Mouse (Mus musculus) ovary, postnatal 10 days (tissue): ENCODE results near the gene Npff.

ENCODE experiments used
- DNase-seq: peaks from one replicate; pipeline ENCODE4 v3.0.0; 2022; ENCODE audit warnings: low spot score

The Npff gene

DNA sequence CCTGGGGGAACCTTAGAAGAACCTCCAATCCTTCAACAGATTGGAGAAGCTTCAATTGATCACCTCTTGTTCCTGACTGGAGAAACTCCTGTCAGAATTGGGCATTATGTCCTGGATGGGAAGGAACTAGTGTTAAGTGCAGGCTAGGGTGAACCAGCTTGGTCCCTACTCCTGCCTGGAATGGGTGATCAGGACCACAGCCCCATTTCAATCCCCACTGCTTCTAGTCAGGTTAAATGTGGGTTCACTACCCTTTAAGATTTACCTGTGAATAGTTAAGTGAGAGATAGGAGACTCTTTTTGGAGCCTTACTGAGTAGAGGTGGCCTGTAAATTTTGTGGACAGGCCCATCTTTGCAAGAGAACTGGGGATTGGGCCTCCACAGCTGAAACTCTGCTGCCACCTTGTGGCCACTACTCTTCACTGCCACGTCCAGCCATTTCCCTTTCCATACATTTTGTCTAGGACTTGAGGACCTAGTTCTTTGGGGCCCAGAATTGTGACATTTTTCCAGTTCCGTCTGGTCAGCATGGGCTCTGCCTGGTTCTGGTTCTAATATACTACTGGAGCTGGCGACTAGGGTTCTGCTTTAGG, at the start of gene Npff:
TSS of gene Npff (minus strand) at position 51 of the 594 bp plus-strand sequence.
- no peak for DNase-seq

DNA sequence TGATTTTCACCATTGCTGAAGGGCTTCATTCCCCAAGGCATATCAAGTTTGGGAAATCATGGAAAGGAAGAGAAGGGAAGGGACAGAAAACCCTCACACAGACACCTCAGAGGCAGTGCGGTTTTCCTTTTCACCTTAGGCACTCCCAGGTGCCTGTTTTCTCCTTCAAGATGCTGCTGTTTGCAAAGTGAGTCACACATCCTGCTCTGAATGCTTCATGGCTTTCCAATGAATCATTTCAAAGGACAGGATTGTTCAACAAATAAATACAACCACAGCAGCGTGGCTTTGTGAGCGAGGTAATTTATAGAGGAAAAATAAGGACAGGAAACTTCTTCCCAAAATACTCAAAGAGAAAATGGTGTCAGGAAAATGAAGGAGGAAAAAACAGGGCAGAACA, 47.3 kb upstream of the Npff start:
- no peak for DNase-seq

DNA sequence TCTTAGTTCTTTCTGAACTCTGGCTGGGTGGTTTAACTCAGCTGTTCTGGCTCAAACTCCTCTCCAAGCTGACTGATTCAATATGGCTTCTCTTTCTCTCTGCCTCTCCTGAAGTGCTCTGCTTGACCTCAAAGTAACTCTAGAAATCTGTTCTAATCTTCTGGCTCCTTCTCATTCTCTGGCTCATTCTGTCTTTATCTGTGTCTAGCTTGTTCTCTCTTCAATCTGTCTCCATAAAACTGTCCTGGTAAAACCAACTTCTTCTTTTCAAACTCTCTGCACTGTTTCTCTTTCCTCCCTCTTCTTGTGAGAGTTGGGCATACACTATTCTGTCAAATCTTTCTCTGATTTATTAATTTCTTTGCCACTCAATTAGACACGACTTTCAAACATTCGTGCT, 43.1 kb upstream of the Npff start:
- no peak for DNase-seq

DNA sequence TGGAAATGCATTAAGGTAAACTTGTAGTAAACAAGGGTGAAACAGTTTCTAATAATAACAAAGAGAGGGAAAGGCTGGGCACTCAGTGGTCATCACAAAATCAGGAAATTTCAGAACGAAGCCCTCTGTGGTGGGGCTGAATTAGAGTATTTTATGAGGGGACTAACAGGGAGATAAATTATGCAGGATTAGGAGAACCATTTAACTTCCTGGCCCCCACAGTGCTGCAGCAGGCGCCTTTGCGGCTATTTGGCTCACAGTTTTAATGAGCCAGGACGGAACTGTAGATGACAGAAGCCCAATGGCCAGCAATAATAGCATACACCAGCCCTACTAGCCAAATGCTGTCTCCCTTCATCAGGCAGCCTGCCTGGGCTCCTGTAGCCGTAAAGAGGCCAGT, 38.9 kb upstream of the Npff start:
- DNase-seq: no peak

DNA sequence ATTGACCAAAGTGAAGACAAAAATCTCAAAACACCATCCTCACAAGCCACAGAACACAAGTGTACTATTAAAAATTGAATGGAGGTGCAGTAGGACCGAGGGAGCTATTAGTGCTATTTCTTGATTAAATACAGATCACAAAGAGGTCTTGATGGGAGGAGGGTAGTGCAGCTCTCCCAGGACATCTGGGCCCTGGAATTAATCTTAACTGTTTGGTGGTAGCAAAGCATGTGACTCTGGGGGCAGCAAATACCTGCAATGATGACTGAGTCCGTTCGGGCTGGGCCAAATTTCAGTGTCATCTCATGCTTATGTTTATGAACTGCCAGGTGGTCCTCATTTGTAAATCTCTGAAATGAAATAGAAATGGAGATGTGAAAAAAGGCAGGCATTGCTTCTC, 38.3 kb upstream of the Npff start:
- DNase-seq: no peak

DNA sequence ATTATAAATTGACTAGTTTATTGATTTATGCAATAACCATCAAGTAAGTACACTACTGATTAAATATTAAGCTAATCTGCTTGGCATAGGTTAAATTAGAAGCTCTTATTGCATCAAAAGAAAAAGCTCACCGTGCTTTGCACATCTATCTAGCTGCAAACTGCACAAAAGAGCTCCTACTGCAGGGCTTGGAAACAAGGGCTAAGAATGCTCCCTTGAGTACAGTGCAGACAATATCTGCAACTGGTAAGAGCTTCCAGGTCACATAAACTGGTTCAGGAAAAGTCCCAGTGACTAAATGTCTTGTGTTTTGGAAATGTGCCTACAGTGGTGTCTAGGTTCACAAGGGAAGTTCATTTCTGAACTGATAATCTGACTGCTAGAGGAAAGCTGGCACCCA, 37.7 kb upstream of the Npff start:
- DNase-seq: no peak

DNA sequence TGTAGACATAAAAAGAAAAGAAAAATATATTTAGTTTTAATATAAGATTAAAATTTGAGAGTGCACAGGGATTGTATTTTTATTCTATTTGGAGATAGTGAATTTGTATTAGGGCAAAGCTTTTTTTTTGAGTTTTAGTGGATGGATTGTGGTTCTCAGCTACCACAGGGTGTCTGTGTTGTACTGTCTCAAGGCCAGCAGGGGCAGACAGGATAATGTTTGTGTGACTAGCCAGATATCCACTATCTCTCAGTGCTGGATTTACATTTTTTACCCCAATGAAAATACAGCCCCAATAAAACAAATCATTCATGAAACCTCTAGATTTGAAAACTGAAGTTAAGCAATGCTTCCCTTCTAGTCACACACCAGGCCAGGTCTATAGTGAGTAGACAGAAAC, 32.8 kb upstream of the Npff start:
- no peak for DNase-seq

DNA sequence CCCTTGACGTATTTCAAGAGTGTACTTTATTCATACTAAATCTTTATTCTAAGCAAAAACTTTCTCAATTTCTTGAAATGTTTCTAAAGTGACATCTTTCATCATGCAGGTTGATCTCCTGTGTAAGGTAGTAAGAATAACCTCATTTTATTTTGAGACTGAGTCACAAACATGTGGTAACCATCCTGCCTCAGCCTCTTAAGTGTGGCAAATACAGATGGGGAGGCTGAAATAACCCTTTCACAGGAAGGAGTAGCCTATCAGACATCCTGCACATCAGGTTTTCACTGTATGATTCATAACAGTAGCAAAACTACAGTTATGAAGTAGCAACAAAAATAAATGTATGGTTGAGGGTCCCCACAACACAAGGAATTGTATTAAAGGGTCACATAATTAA, 30.8 kb upstream of the Npff start:
- no peak for DNase-seq

DNA sequence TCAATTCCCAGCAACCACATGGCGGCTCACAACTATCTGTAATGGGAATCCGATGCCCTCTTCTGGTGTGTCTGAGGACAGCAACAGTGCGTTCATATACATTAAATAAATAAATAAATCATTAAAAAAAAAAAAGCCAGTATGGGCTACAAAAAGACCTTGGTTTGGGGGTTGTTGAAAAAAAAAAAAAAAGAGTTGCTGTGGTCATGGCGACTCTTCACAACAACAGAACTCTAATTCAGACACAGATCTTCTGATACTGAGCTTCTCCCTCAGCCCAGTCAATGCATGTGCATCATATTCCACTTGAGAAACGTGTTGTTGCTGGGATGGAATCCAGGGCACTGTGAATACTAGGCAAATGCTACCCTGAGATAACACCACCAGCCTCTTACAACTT, 27.9 kb upstream of the Npff start:
- no peak for DNase-seq

DNA sequence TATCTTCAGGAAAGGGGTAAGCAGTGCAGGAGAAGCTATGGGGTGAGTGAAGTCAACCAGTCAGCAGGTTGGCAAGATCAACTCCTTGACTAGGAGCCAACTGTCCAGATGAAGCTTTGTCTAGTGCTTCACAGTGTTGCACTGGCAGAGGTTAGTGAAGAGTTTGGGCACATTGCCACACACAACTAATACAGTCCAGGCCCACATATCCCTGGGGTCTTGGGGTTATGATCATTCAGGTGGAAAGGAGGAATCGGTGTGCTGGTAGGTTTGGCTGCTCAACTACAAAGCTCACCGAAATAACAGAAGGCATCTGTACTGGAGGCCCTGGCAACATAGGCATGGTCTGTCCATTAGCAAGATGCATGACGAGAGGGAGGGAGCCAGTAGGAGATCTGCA, 22.7 kb upstream of the Npff start:
- DNase-seq: no peak

DNA sequence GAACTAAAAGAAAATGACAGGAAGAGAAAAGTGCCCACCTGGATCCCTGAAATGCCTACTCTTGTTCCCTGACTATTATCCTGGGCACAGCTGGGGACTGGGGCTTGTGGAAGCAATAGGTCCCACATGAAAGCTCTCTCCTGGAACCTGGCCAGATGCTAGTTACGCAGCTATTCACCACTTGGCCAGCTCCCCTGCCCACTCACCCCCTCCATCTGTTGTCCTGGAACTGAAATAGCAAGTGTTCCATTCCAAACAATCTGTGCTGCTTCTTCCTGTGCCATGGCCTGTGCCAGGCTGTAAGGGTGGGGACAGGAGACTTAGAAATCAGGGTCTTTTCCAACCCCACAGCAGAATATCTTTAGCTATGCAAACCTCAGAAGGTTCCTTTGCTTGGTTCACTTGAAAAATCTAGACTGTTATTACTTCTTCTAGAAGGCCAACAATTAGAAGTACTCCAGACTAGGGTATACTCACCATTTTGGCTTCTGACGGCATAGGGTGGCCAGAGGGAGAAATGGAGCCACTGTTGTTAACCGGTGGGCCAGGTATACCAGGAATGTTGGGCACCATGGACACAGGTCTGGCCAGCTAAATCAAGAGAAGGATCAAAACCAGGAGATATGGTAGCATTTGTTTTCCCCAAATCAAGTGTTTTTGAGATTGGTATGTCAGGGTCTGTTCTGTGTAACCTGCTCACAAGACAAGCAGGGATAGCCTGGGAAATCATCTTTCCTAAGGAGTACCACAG, 22.1 kb upstream of the Npff start:
- no peak for DNase-seq

DNA sequence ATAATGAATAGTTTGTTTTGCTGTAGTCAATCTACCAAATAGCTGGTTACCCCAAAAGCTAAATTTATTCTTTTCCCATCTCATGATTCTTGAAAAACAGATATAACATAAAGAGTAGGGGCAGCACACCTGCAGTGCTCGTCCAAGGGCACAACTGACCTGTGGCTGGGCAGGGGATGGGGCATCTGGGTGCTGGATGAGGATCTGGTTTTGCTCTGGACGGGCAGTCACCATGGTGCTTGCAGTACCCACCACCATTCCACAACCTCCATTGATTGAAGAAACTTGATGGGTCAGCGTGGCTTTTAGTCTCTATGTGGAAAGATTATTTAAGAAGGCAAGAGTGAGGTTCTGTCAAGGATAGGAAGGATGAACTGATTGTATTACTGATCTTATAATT, 21.5 kb upstream of the Npff start:
- DNase-seq: no peak

DNA sequence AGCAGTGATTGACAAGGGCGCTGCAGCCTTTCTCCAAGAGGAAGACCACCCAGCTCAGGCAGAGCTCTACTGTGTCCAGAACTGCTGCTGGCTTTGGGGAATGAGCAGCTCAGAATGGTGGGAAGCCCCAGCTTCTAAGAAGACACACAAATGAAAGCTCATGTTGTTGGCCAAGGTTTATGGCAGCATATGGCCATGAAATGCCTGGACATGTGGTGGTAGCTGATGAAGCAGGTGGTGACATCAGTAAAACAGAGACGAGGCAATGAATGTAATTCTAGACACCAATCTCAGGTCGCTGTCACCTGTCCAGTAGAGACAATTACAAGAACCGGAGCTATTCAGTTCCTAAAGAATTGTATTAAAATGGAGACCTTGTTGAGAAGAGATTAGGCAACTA, 20.1 kb upstream of the Npff start:
- DNase-seq: no peak

DNA sequence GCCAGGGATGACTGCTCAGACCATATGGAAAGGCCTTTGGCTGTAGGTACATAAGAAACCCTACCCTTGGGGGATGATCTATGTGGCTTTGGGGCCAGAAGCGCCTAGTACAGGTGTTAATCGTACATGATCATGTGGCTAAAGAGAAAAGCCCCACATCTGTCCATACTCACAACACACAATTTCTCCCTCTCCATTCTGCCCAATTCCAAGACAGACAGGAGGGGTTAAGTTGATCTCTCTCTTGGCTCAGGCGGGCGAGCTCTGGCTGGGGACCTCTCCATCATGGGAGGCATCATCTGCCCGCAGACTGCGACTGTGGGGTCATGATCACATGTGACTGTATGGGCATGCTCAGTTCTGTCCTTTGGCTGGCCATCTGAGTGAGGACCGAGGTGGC, 9.2 kb upstream of the Npff start:
- DNase-seq: no peak

DNA sequence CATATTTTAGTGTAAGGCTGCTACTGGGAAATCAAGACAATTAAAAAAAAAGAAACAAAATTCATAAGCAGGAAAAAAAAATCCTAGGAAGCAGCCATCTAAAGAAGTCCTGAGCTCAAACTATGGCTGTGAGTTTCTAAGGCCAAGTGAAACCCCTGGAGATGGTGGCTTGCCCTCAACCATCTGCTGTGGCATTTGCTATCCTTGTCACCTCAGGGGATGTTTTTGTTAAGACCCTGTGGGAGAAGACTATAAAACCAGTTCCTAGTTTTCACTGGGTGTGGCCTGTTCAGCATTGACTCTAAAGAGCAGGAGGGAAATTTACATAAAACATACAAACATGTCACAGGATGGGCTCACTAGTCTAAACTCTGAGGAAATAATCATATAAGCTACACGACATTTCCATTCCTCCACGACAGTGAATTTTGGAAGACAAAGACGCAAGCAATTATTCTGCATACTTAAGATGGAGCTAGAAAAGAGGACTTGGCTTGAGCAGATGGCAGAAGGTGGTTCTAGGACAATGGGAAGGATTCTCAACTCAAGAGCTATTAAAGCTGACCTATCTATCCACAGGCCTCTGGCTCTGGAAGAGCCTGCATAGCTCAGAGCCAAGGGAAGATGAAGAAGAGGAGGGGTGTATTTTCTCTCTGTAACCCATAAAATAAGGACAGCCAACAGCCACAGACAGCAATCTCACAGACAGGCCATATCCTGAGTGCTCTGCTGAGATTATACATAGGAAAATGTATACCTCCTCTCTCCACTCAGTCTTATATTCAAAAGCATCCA, 7.6 kb upstream of the Npff start:
- DNase-seq: no peak

DNA sequence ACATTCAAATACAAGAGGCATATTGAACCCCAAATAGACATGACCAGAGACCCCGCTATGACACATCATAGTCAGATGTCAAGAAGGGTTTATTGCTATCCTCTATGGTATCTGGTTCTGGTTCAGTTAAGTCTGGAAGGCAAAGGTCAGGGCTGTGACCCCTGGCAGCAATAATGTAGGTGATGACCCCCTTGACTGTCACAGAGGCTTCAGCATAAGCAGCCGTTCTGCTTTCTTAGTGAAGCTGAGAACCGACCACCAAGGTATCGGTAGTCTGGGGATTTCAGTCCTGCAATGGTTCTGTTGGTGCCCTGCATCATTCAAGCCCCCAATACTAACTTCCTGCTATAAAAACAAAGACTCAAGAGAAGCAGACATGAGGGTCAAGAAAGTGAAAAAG, 6.8 kb upstream of the Npff start:
- DNase-seq: no peak

DNA sequence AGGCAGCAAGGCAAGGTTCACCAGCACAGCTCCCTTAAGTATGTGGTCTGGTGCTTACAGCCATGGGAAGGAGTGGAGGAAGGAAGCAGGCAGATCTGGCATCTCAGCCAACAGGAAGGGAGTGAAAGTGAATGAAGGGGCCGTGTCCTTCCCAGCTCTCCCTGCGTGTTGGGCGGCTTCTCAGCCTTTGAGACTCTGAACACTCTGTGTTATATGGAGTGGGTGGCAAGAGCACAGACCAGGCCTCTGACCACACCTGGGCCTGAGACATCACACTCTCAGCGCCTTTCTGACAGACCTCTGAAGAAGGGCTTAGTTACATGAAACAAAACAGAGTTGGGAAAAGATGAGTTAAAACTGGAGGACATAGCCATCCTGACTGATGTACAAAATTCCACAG, 5.8 kb upstream of the Npff start:
- no peak for DNase-seq

DNA sequence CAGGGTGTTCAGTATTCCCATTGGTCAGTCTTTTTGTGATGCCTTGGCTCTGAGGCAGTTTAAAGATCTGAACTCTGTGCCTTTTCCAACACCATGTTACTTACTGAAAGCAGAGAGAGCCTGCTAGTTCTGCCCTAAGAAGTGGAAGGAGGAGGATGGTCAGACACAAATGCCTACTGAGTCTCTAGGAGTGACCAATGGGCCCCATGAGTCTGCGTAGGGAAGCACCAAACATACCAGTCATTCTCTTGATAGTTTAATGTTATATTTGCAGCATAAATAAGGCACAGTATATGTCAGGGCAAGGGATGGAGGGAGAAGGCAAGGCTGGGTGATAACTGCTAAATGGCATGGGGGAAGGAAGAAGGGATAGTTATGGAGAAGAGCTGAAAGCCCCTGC, 3.7 kb upstream of the Npff start:
- no peak for DNase-seq

DNA sequence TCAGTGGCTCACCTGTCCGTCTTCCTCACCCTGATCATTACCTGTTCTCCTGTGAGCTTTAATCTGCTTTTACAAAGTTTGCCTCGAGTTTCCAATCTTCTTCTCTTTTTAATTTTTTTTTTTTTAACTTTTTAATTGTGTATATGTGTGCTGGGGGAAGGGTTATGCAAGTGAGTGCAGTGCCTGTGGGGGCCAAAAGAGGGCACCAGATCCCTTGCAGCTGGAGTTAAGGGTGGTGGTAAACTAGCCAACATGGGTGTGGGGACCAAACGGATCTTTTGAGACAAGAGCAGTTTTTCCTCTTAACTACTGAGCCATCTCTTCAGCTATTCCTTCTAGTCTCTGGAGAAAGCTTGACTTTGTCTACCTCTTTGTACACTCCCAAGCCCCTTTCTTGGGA, 3.2 kb upstream of the Npff start:
- no peak for DNase-seq

DNA sequence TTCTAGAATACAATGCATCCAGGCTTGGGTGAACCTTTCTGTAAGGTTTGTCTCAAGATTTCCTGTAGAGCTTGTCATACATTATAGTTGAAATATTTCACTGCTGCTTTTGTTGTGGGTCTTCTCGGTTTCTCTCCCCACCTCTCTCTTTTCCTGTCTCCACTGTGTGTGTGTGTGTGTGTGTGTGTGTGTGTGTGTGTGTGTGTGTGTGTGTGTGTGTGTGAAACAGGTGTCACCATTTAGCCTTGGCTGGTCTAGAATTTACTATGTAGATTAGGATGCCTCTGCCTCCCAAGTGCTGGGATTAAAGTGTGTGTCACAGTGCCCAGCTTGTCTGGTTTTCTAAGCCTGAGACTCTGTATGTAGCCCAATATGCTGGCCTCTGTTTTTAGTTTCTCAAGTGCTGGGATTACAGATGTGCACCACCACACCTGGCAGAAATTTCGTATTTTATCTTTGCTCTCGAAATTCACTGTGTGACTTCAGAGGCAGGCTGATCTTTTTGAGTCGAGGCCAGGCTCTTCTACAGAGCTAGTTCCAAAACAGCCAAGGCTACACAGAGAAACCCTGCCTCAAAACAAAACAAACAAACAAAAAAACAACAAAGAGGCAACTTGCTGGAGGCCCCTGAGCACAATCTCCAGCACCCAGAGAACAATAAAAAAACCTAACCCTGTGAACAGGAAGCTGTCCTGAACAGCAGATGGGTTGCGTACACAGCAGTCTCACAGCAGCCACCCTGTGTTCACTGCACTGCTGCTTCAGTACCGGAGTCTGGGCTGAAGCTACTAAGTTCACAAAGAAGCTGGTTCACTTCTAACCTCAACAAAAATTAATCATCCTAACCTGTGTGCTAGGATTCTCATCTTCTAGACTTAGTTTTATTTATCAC, 1.6 kb upstream of the Npff start:
- no peak for DNase-seq

DNA sequence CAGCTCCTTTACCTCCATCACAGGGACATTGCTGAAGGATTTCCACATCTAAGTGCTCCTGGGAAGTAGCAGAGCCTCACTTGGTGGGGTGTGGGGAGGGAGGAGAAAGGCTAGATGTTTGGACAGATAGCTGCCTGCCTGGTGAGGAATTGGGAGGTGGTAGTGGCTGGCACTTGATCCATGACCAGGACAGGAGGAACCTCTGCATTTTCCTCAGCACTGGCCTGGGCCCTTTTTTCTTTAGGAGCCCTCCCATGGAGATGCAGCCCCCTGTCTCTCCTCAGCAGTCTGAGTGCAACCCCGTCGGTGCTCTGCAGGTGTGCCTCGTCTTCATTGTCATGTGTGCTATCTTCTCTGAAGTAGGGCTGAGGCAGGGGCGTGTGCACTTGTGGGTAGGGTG, 3.3 kb downstream of the Npff start:
- DNase-seq: no peak

DNA sequence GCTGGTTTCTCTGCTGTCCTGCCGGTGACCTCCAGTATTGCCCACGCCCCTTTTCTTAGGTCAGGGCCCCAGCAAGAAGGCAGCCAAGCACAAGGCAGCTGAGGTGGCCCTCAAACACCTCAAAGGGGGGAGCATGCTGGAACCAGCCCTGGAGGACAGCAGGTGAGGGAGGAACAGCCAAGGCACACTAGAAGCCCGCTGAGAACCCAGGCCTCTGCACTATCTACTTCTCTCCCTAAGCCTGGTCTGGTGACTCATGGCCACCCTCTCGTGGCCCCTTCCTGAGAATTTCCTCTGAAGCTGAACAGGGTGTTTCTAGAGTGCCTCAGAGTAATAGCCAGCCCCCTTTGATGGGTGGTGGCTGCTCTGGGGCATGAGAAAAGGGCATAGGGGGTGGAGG, 4.3 kb downstream of the Npff start:
- no peak for DNase-seq
